Mouse (Mus musculus) thymus, adult 18-20 months (tissue): Measurements from ENCODE around the gene Mtch1.
"Not testable (repeated sequence)": the region's sequence is repeated elsewhere in the genome, so short reads cannot be mapped to it uniquely, and the experiment has no call there.

Experiments
- DNase-seq, 2 experiments: peaks; one replicate each; pipeline ENCODE4 v3.0.0; 2022; ENCODE audit warnings: mixed read lengths in 2 of 2

Gene Mtch1

GRCm38 (mm10) chr17:29330671-29331410 is 16.9 kb downstream of the Mtch1 start:
- DNase-seq: no peak

- DNase-seq: no peak
Measured at GRCm38 (mm10) chr17:29330221-29330620, 17.5 kb downstream of the Mtch1 start.

GRCm38 (mm10) chr17:29327691-29328090 is 20.0 kb downstream of the Mtch1 start:
- DNase-seq: no peak

GRCm38 (mm10) chr17:29326531-29327529 is 20.9 kb downstream of the Mtch1 start:
- no peak for DNase-seq

GRCm38 (mm10) chr17:29325831-29326230 is 21.9 kb downstream of the Mtch1 start:
- DNase-seq: no peak

- no peak for DNase-seq
Measured at GRCm38 (mm10) chr17:29323625-29324024, 24.1 kb downstream of the Mtch1 start.

- DNase-seq: no peak
Measured at GRCm38 (mm10) chr17:29322603-29322962, 25.2 kb downstream of the Mtch1 start.

- no peak for DNase-seq
Measured at GRCm38 (mm10) chr17:29321765-29322602, 25.8 kb downstream of the Mtch1 start.

- DNase-seq: no peak
Measured at GRCm38 (mm10) chr17:29319881-29320639, 27.7 kb downstream of the Mtch1 start.

- DNase-seq: no peak
Measured at GRCm38 (mm10) chr17:29319476-29319875, 28.3 kb downstream of the Mtch1 start.

GRCm38 (mm10) chr17:29318731-29319250 is 28.9 kb downstream of the Mtch1 start:
- DNase-seq: no peak

GRCm38 (mm10) chr17:29317380-29317779 is 30.4 kb downstream of the Mtch1 start, which contains the start of gene Pi16:
Gene Pi16 (plus strand): TSS chr17:29317680.
- DNase-seq: not testable (repeated sequence)

- no peak for DNase-seq
Measured at GRCm38 (mm10) chr17:29316891-29317290, 30.8 kb downstream of the Mtch1 start.

- DNase-seq: no peak
Measured at GRCm38 (mm10) chr17:29315672-29316465, 31.9 kb downstream of the Mtch1 start.

GRCm38 (mm10) chr17:29313300-29313699 is 34.4 kb downstream of the Mtch1 start:
- DNase-seq: no peak

- DNase-seq: no peak
Measured at GRCm38 (mm10) chr17:29312082-29312481, 35.7 kb downstream of the Mtch1 start.

- no peak for DNase-seq
Measured at GRCm38 (mm10) chr17:29311602-29312001, 36.1 kb downstream of the Mtch1 start.

- no peak for DNase-seq
Measured at GRCm38 (mm10) chr17:29310056-29310623, 37.6 kb downstream of the Mtch1 start.

GRCm38 (mm10) chr17:29305871-29306270 is 41.9 kb downstream of the Mtch1 start:
- peak in 1 of 2 experiments; percentile 10 for DNase-seq

- DNase-seq: peak in 1 of 2 experiments; percentile 11
Measured at GRCm38 (mm10) chr17:29305058-29305806, 42.5 kb downstream of the Mtch1 start.
